Mouse (Mus musculus): Measurements from ENCODE around the gene Galntl6.

Gene Galntl6

GRCm38 (mm10) chr8:57757476-57757875 lies 1155.0 kb downstream of the Galntl6 start:
- DNase-seq = no peak

GRCm38 (mm10) chr8:57754066-57754465 lies 1158.4 kb downstream of the Galntl6 start:
- DNase-seq = no peak

GRCm38 (mm10) chr8:57743636-57744035 lies 1168.8 kb downstream of the Galntl6 start:
- DNase-seq = no peak

- no peak for DNase-seq
These were observed 1170.5 kb downstream of the Galntl6 start for GRCm38 (mm10) chr8:57741983-57742382.

- no peak for DNase-seq
These were observed 1171.1 kb downstream of the Galntl6 start for GRCm38 (mm10) chr8:57741309-57741708.

- no peak for DNase-seq
These were observed 1175.2 kb downstream of the Galntl6 start for GRCm38 (mm10) chr8:57737281-57737680.

- DNase-seq = no peak
These were observed 1179.6 kb downstream of the Galntl6 start for GRCm38 (mm10) chr8:57732795-57733194.

GRCm38 (mm10) chr8:57731666-57732065 lies 1180.8 kb downstream of the Galntl6 start:
- no peak for DNase-seq

- DNase-seq = no peak
These were observed 1184.2 kb downstream of the Galntl6 start for GRCm38 (mm10) chr8:57728276-57728675.

- no peak for DNase-seq
These were observed 1187.4 kb downstream of the Galntl6 start for GRCm38 (mm10) chr8:57724843-57725627.

Data from thymus, postnatal 36 days (tissue).